Comparison of ENCODE assay signal across 9 mouse cellular contexts in the genomic region with DNA sequence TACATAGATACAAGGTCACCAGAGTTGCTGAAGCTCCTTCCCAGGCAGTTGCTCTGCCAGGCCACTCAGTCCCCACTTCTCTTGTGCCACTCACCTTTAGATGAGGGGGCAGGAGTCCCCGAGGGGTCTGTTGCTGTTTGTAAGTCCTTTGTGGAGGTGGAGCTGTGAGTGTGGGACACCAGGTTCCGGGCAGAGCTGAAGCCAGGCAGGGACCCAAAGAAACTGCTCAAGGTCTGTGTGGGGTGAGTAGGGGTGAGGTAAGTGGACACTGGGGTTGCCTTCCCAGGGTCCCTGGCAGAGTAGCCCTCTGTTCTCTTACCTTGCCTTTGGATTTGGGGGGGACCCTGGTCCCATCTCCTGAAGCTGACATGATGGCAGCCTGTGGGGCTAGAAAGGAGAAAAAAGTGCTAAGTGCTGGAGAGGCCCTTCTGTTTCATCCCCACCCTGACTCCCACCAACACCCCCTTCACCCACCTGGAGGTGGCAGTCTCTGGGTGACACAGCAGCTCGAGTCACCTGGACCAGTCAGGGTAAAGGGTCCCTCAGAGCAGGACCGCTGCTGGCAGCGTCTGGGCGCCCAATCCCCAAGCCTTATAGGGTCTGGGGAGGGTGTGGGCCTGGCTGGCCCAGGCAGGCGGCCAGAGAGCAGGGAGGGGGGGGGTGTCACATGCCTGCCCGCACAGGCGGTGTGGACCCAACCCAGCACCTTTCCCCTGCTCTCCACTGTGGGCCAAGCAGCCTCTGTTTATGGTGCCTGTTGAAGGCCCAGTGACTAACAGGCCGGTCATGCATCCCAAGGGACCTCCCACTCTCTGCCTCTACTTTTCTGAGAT. TPM values are rescaled to one million over a fixed set of nuclear protein-coding genes. Genes with fewer than 3 reads are reported as not detected.
A peak's percentile ranks its signal among the peaks of the same experiment; 100 is the strongest.
DNase-seq lines count a peak whose midpoint lies in the region; ATAC-seq and TF ChIP-seq lines count a peak whose summit lies in the region.
"Had no signal": no experiment of that assay in that cellular context is flagged by ENCODE, and none has a peak within 500 bp of the region (broad histone marks: within the 10 kb centered on the region; RNA-seq: fewer than 3 reads in every experiment).

Gene Plin4 (minus strand): TSS at position 585 of the 833 bp plus-strand sequence.

- no peak within 1 kb of the TSS for H3K4me2 ChIP-seq in midbrain, embryonic 11.5 days
- H3K4me2 ChIP-seq in midbrain, embryonic 15.5 days, result no peak within 1 kb of the TSS

- WGBS in midbrain, embryonic 11.5 days, result 56% methylated on average over 10 of the region's 10 CpGs
- WGBS in midbrain, embryonic 15.5 days, result 68% methylated on average over 10 of the region's 10 CpGs
- whole genome bisulfite sequencing in heart, adult 2 months, result 36% methylated on average over 10 of the region's 10 CpGs
- 67% methylated on average over 10 of the region's 10 CpGs for WGBS in small intestine, adult 2 months

- H3K36me3 ChIP-seq in midbrain, embryonic 11.5 days (ENCODE audit: control insufficient read depth, insufficient read depth, low read length), result no peaks in the 10 kb centered on the region
- no peaks in the 10 kb centered on the region for H3K36me3 ChIP-seq in midbrain, embryonic 15.5 days (replicated peaks)
- H3K36me3 ChIP-seq in heart, adult 2 months (ENCODE audit: control insufficient read depth, insufficient read depth, low read length), result no peaks in the 10 kb centered on the region
- H3K36me3 ChIP-seq in small intestine, adult 2 months (ENCODE audit: control insufficient read depth, insufficient read depth, low read length), result no peaks in the 10 kb centered on the region

- TF ChIP-seq EP300 in heart, adult 2 months (IDR thresholded peaks at IDR 0.05; ENCODE audit: insufficient read depth, low read depth, low read length), result peak; percentile 94

- no peak within 1 kb of the TSS for H3K4me3 ChIP-seq in midbrain, embryonic 11.5 days (ENCODE audit: low read depth, low read length)
- H3K4me3 ChIP-seq in midbrain, embryonic 15.5 days, result no peak within 1 kb of the TSS
- H3K4me3 ChIP-seq in heart, adult 2 months, result peak within 1 kb of the TSS; percentile 53
- H3K4me3 ChIP-seq in small intestine, adult 2 months (ENCODE audit: low read depth, low read length), result peak within 1 kb of the TSS; percentile 31

- H3K79me2 ChIP-seq in heart, adult 2 months (replicated peaks; ENCODE audit: control insufficient read depth, insufficient read depth, low read length), result no peaks in the 10 kb centered on the region

- TF ChIP-seq POLR2A in heart, adult 2 months (IDR thresholded peaks at IDR 0.05; ENCODE audit: insufficient read depth, low read depth, low read length), result peak; percentile 91
- no peak for TF ChIP-seq POLR2A in small intestine, adult 2 months (IDR thresholded peaks at IDR 0.05; ENCODE audit: low read depth, low read length)

- no peak within 1 kb of the TSS for H3K9ac ChIP-seq in midbrain, embryonic 11.5 days (ENCODE audit: low read length)
- H3K9ac ChIP-seq in midbrain, embryonic 15.5 days, result no peak within 1 kb of the TSS
- H3K9ac ChIP-seq in heart, adult 2 months (ENCODE audit: low read depth, low read length), result peak within 1 kb of the TSS; percentile 78

- no peaks in the 10 kb centered on the region for H3K27me3 ChIP-seq in midbrain, embryonic 11.5 days (ENCODE audit: control insufficient read depth, insufficient read depth, low read length)
- H3K27me3 ChIP-seq in midbrain, embryonic 15.5 days (replicated peaks), result no peaks in the 10 kb centered on the region
- no peaks in the 10 kb centered on the region for H3K27me3 ChIP-seq in heart, adult 2 months (ENCODE audit: control insufficient read depth, insufficient read depth, low read length)
- H3K27me3 ChIP-seq in small intestine, adult 2 months (ENCODE audit: control insufficient read depth, insufficient read depth, low read length), result no peaks in the 10 kb centered on the region

- H3K27ac ChIP-seq in midbrain, embryonic 11.5 days (ENCODE audit: low read depth, low read length), result no peak within 1 kb of the TSS
- no peak within 1 kb of the TSS for H3K27ac ChIP-seq in midbrain, embryonic 15.5 days
- peak within 1 kb of the TSS; percentile 96 for H3K27ac ChIP-seq in heart, adult 2 months
- H3K27ac ChIP-seq in small intestine, adult 2 months (ENCODE audit: insufficient read depth, low read depth, low read length), result peak within 1 kb of the TSS; percentile 22

- intact Hi-C loops in heart, adult 2 months (cut with DNase I), result no loop called here

- 0 out of 2 replicates have a peak, but pooled peaks have one; percentile 20 for ATAC-seq in midbrain, embryonic 11.5 days (ENCODE audit: low FRiP score)
- ATAC-seq in midbrain, embryonic 15.5 days (replicated peaks), result no peak
- no peak for ATAC-seq in CD4-positive, CD25-positive, alpha-beta regulatory T cell, adult 4 months

- no peak for DNase-seq in midbrain, embryonic 11.5 days (ENCODE audit: low spot score, missing footprints)
- DNase-seq in adrenal gland, postnatal 4 days (ENCODE audit: low spot score in 2 of 2), result no peak
- peak; percentile 76 to 83 for DNase-seq in heart, adult 2 months
- no peak for DNase-seq in left cerebral cortex, adult 8-10 months (ENCODE audit: low spot score in 2 of 2)
- DNase-seq in embryo, embryonic 10 days (ENCODE audit: low spot score), result no peak
- DNase-seq: thymus, postnatal 14 days had no signal

- no peaks in the 10 kb centered on the region for H3K4me1 ChIP-seq in midbrain, embryonic 11.5 days (ENCODE audit: control insufficient read depth, insufficient read depth, low read length)
- H3K4me1 ChIP-seq in midbrain, embryonic 15.5 days, result no peaks in the 10 kb centered on the region
- H3K4me1 ChIP-seq in heart, adult 2 months (ENCODE audit: control insufficient read depth, insufficient read depth, low read length), result peaks cover 7% of the 10 kb centered on the region
- no peaks in the 10 kb centered on the region for H3K4me1 ChIP-seq in small intestine, adult 2 months (ENCODE audit: control insufficient read depth, insufficient read depth, insufficient read length, low read length)

- TF ChIP-seq CTCF in heart, adult 2 months (IDR thresholded peaks at IDR 0.05), result peak; percentile 33
- no peak for TF ChIP-seq CTCF in small intestine, adult 2 months (IDR thresholded peaks at IDR 0.05; ENCODE audit: extremely low read depth, insufficient read length, insufficient replicate concordance, low read depth, low read length)

- H3K9me3 ChIP-seq in midbrain, embryonic 11.5 days (ENCODE audit: control insufficient read depth, low read length), result no peaks in the 10 kb centered on the region
- no peaks in the 10 kb centered on the region for H3K9me3 ChIP-seq in midbrain, embryonic 15.5 days

RNA-seq across cellular contexts. Expression of gene Plin4, which starts in this region (rescaled TPM):
- 0.05 and 0.07 TPM in 2 replicates for polyA plus RNA-seq in midbrain, embryonic 11.5 days (2014; fragmentation: Nextera tagmentation; extraction: Ambion mirVana)
- 0.13 and 0.15 TPM in 2 replicates for polyA plus RNA-seq in midbrain, embryonic 15.5 days (2015; fragmentation: Nextera tagmentation; extraction: Ambion mirVana)
- 10 to 100 TPM; 29.9 to 37.0 TPM for total RNA-seq in adrenal gland, postnatal 4 days (2021)
- 100 to 1,000 TPM; 151 to 170 TPM for total RNA-seq in heart, adult 2 months (2021)
- polyA plus RNA-seq in heart, adult 2 months (2012; rRNA removed), result 114 and 167 TPM in 2 replicates
- polyA plus RNA-seq in small intestine, adult 2 months (2012; rRNA removed), result 6.2 and 8.9 TPM in 2 replicates
- not detected for polyA plus RNA-seq in CD4-positive, CD25-positive, alpha-beta regulatory T cell, adult 4 months (2017; shearing (Covaris generic))
- 10 to 100 TPM in 1 of 4 experiments, 1 to 10 TPM in 3; 4.7 to 14.9 (median 7.5) TPM for total RNA-seq in left cerebral cortex, adult 8-10 months (2022)

Comparison
In these comparisons a context has a peak if more than half of its experiments do, and no peak if none do; other contexts are left out.
1. RNA of gene Plin4 (polyA plus RNA-seq): 114 to 167 TPM in heart, adult 2 months; 6.2 to 8.9 TPM in small intestine, adult 2 months, 0.13 to 0.15 TPM in midbrain, embryonic 15.5 days, 0.05 to 0.07 TPM in midbrain, embryonic 11.5 days and not detected in CD4-positive, CD25-positive, alpha-beta regulatory T cell, adult 4 months; every median in the first group is over 10 times any median in the second.
2. Peak in ATAC-seq in midbrain, embryonic 11.5 days; RNA of the gene not detected or under 1 TPM.
3. DNase-seq: peak in heart, adult 2 months (2 of 2); none in midbrain, embryonic 11.5 days (single experiment), adrenal gland, postnatal 4 days (0 of 2), left cerebral cortex, adult 8-10 months (0 of 2) and embryo, embryonic 10 days (single experiment).
4. H3K27ac ChIP-seq: peak in heart, adult 2 months (single experiment) and small intestine, adult 2 months (single experiment); none in midbrain, embryonic 11.5 days (single experiment) and midbrain, embryonic 15.5 days (single experiment).
5. H3K4me3 ChIP-seq: peak in heart, adult 2 months (single experiment) and small intestine, adult 2 months (single experiment); none in midbrain, embryonic 11.5 days (single experiment) and midbrain, embryonic 15.5 days (single experiment).